9 mouse cellular contexts compared by ENCODE assay signal in the genomic region with DNA sequence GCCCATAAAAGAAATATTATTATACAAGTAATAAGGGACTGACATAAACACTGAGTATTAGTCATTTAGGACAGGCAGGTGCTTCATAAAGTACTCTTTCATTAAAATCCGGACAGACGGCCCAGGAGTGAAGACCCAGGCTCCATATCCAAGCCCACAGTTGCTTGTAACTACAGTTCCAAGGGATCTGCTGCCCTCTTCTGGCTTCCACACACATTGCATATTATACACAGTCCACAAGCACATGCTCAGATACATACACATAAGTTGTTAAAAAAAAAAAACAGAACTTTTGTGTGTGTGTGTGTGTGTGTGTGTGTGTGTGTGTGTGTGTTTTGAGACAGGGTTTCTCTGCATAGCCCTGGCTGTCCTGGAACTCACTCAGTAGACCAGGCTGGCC. TPM values are rescaled to one million over a fixed set of nuclear protein-coding genes. Genes with fewer than 3 reads are reported as not detected.
DNase-seq lines count a peak whose midpoint lies in the region; TF ChIP-seq lines count a peak whose summit lies in the region.
"Had no signal": no experiment of that assay in that cellular context is flagged by ENCODE, and none has a peak within 500 bp of the region (broad histone marks: within the 10 kb centered on the region; RNA-seq: fewer than 3 reads in every experiment).

No protein-coding gene starts in this region.

- DNase-seq in heart, postnatal 14 days: peak; percentile 21 to 36
- no peak for DNase-seq in heart, adult 9 months (ENCODE audit: low spot score in 2 of 2)
- peak; percentile 45 for DNase-seq in CD4-positive helper T cell, adult 2 months (ENCODE audit: low read depth, low spot score)
- peak; percentile 81 for DNase-seq in ZHBTc4 (ENCODE audit: low read depth, low spot score)
- DNase-seq in kidney, postnatal 4 days: peak; percentile 19 to 41
- DNase-seq in thymus, adult 2 months: peak; percentile 61
- no peak for DNase-seq in ovary, postnatal 14 days (ENCODE audit: low spot score)
- DNase-seq in Muller cell, postnatal 12 days (ENCODE audit: inconsistent ontology term): no peak

- 95% methylated on average over 2 of the region's 2 CpGs for WGBS in thymus, adult 2 months

- intact Hi-C loops in heart, postnatal 14 days (cut with DNase I): no loop called here

- no peaks in the 10 kb centered on the region for H3K36me3 ChIP-seq in thymus, adult 2 months (ENCODE audit: control insufficient read depth, insufficient read depth, low read length)

- no peaks in the 10 kb centered on the region for H3K4me1 ChIP-seq in thymus, adult 2 months (replicated peaks; ENCODE audit: control insufficient read depth, insufficient read depth, low read length)
- H3K4me1 ChIP-seq: embryonic facial prominence, embryonic 15.5 days had no signal

- H3K27ac ChIP-seq in thymus, adult 2 months (ENCODE audit: control insufficient read depth, insufficient read depth, low read length): no peak overlapping the region
- H3K27ac ChIP-seq: embryonic facial prominence, embryonic 15.5 days had no signal

- H3K27me3 ChIP-seq in thymus, adult 2 months (ENCODE audit: control insufficient read depth, insufficient read depth, low read length): no peaks in the 10 kb centered on the region
- H3K27me3 ChIP-seq: embryonic facial prominence, embryonic 15.5 days had no signal

- TF ChIP-seq POLR2A in thymus, adult 2 months (IDR thresholded peaks at IDR 0.05; ENCODE audit: control insufficient read depth, extremely low read depth, insufficient read depth, low read length, poor library complexity): no peak

- no peak for TF ChIP-seq CTCF in thymus, adult 2 months (IDR thresholded peaks at IDR 0.05; ENCODE audit: borderline replicate concordance, control insufficient read depth, extremely low read depth, insufficient read depth, low read length, poor library complexity)

- no peak overlapping the region for H3K4me3 ChIP-seq in thymus, adult 2 months (ENCODE audit: control insufficient read depth, insufficient read depth, low read length)
- H3K4me3 ChIP-seq: embryonic facial prominence, embryonic 15.5 days had no signal

RNA-seq across cellular contexts. Expression of gene Raph1, which starts 32.0 kb away (rescaled TPM):
- total RNA-seq in heart, postnatal 14 days (2021): 100 to 1,000 TPM; 155 to 156 TPM
- 5.7 and 7.1 TPM in 2 replicates for polyA plus RNA-seq in thymus, adult 2 months (2012; rRNA removed)

Comparison
In these comparisons a context has a peak if more than half of its experiments do, and no peak if none do; other contexts are left out.
1. DNase-seq: peak in heart, postnatal 14 days (2 of 2), CD4-positive helper T cell, adult 2 months (single experiment), ZHBTc4 (single experiment), kidney, postnatal 4 days (2 of 2) and thymus, adult 2 months (single experiment); none in heart, adult 9 months (0 of 2), ovary, postnatal 14 days (single experiment) and Muller cell, postnatal 12 days (single experiment).